Mouse (Mus musculus) cerebellum, adult 2 months (tissue): ENCODE measurements around the gene Ezh1. TPM values are rescaled to one million over a fixed set of nuclear protein-coding genes. Genes with fewer than 3 reads are reported as not detected.

Experiments used
- DNase-seq, 2 experiments: peaks; one replicate each; pipeline ENCODE4 v3.0.0; 2021
- H3K27ac ChIP-seq: fragments of 200-500 bp; 2 replicates; pipeline ENCODE4 v1.5.1; 2012; ENCODE audit warnings: low read length, control low read depth, inconsistent platforms; ENCODE audit not compliant: insufficient read depth
- H3K27me3 ChIP-seq: fragments of 200-500 bp; 2 replicates; pipeline ENCODE4 v1.6.1; 2012; ENCODE audit warnings: inconsistent platforms, mild to moderate bottlenecking, low read length, moderate library complexity; ENCODE audit not compliant: control insufficient read depth, insufficient read depth
- H3K4me1 ChIP-seq: fragments of 200-500 bp; 2 replicates; pipeline ENCODE4 v1.6.1; 2011; ENCODE audit warnings: low read length; ENCODE audit not compliant: control insufficient read depth, insufficient read depth
- H3K4me3 ChIP-seq: fragments of 200-500 bp; replicated peaks from 2 replicates; pipeline ENCODE3; 2011; ENCODE audit warnings: mild to moderate bottlenecking, low read depth, low read length, control low read depth; ENCODE audit not compliant: insufficient read depth
- CTCF ChIP-seq: fragments of 200-500 bp; IDR thresholded peaks from 2 replicates; pipeline ENCODE4 v1.5.1; 2011; ENCODE audit warnings: low read depth, mild to moderate bottlenecking, control low read depth, low read length, moderate library complexity, borderline replicate concordance; ENCODE audit not compliant: insufficient read depth
- POLR2A ChIP-seq: fragments of 200-500 bp; IDR thresholded peaks from 2 replicates; pipeline ENCODE4 v1.6.1; 2011; ENCODE audit warnings: low read length, control low read depth, borderline replicate concordance; ENCODE audit not compliant: insufficient read depth
- WGBS: fragments of 180-500 bp; shearing (Covaris S2); methylation state at CpG from one replicate; pipeline ENCODE4 v1.1.7; 2018; 5-methylcytosine and 5-hydroxymethylcytosine counted together
- polyA plus RNA-seq: library from polyadenylated mRNA; depleted of rRNA; stranded (reverse); fragments of >200 nt; gene quantifications from 2 replicates; pipeline ENCODE4 v1.2.3, GENCODE M21; 2012

Gene Ezh1
- polyA plus RNA-seq, 1 experiment, result 64.4 TPM

DNA sequence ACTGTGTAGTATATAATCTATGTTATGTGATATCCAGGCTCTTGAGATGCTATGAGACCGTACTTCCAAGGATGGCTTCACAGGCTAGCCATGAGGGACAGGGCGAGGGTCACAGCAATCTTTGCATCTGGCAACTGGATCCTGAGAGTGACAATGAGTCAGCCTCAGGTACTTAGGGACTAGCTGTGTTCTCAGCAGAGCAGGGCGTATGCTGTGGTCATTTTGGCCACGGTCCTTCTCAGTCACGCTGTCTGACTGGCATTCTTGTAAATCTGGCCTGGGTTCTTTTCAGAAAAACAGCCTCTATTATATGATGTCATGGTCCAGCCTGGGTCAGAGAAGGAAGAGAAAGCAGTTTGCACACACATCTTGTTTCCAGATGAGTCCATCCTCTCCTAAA, 10.5 kb upstream of the Ezh1 start:
- Histone ChIP-seq H3K27ac (no peak overlapping the region), H3K4me3 (no peak overlapping the region), H3K4me1 (no peaks in the 10 kb centered on the region), H3K27me3 (no peaks in the 10 kb centered on the region)
- TF ChIP-seq CTCF (no peak), POLR2A (no peak)
- WGBS, result 89% methylated on average over 5 of the region's 5 CpGs
- no peak for DNase-seq

DNA sequence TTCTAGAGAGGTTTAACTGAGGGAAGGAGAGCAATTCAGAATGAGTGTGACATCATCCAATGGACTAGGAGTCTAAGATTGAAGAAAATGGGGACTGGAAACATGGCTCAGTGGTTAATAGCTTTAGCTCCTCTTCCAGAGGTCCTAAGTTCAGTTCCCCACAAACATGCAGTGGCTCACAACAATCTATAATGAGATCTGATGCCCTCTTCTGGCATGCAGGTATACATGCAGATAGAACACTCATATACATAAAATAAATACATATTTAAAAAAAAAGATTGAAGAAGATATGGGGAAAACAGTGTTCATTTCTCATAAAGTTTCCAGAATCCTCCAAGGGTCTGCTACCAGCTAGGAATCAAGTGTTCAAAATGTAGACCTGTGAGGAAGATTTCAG, 9.2 kb upstream of the Ezh1 start:
- Histone ChIP-seq H3K27me3 (no peaks in the 10 kb centered on the region), H3K4me3 (no peak overlapping the region), H3K4me1 (0 out of 2 replicates have a peak, but pooled peaks cover 2% of the 10 kb centered on the region), H3K27ac (no peak overlapping the region)
- DNase-seq, result no peak
- TF ChIP-seq CTCF (no peak), POLR2A (no peak)

DNA sequence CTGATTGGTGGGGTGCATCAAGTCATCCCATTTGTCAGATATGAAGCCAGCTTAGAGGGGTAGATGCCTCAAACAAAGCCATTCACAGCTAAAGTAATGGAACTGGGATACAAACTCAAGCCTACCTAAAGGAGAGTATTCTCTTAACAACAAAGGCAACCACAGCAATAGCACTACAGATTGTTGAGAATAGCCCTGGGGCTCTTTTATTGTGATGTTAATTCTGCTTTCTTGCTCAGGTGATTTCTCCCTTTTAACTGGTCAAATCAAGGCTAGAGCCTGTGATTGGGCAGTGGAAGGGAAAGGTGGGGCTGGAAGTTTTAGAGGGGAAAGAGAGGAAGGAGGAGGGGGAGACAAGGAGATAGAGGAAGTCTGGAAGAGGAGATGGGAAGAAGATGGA, 7.9 kb upstream of the Ezh1 start:
- H3K27me3 ChIP-seq, result no peaks in the 10 kb centered on the region
- TF ChIP-seq CTCF (no peak), POLR2A (no peak)
- DNase-seq, result no peak
- no peak overlapping the region for H3K27ac ChIP-seq
- 0 out of 2 replicates have a peak, but pooled peaks cover 2% of the 10 kb centered on the region for H3K4me1 ChIP-seq
- H3K4me3 ChIP-seq, result no peak overlapping the region

DNA sequence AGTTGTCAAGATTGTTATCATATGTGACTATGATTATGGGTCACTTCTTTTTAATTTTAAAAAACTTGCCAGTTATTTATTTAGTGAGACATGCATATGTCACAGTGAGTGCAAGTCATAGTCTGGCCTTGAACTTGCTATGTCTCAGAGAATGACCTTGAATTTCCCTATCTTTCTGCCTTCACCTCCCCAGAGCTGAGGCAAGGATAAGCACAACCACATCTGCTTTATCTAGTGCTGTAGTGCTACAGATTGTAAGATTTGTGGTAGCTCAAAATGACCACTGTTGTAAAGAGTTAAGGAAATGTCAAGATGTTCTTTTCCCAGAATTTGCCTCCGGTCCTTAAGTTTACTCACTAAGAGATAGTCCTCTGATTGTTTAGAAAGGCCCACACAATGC, 7.0 kb upstream of the Ezh1 start:
- Histone ChIP-seq H3K4me3 (no peak overlapping the region), H3K27ac (no peak overlapping the region), H3K27me3 (no peaks in the 10 kb centered on the region), H3K4me1 (0 out of 2 replicates have a peak, but pooled peaks cover 2% of the 10 kb centered on the region)
- DNase-seq, result no peak
- no peak for TF ChIP-seq POLR2A
- TF ChIP-seq CTCF, result no peak
- 86% methylated on average over 1 of the region's 1 CpGs for WGBS

DNA sequence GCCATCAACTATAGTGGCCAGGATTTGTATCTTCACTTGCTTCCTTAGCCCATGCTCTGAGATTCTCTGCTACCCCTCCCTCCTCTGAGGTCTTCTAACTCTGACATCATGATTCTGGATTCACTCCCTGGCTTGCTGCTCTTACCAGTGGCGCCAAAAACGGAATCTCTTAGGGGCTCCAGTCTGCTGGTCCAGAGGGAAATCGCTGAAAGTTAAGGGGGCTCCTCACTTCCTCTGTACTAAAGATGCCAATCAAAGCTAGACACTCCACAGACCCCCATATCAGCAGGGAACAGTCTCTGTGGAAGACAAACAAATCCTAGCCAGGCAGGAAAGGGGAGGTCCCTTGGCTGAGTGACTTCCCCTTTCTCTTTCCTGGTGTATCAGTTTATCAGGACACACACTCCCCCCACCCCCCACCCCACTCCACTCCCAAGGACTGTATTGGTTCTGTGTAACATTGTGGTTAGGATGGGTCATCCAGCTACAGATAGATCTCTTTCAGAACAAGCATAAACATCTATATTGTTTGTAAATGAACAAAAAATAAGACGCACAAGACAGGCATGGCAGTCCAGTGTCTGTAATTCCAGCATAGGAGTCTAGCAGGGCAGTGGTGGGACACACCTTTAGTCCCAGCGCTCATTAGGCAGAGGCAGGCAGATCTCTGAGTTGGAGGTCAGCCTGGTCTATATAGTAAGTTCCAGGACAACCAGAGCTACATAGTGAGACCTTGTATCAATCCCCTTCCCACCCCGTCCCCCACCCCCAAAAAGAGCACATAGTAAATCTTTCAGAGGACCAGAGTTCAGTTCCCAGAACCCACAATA, 6.0 kb upstream of the Ezh1 start:
- WGBS, result 51% methylated on average over 6 of the region's 6 CpGs
- DNase-seq, result no peak
- Histone ChIP-seq H3K27me3 (no peaks in the 10 kb centered on the region), H3K4me1 (0 out of 2 replicates have a peak, but pooled peaks cover 2% of the 10 kb centered on the region), H3K4me3 (no peak overlapping the region), H3K27ac (peak overlapping the region; percentile 80; the same call in 1 of the 2 replicates)
- TF ChIP-seq CTCF (no peak), POLR2A (no peak)

DNA sequence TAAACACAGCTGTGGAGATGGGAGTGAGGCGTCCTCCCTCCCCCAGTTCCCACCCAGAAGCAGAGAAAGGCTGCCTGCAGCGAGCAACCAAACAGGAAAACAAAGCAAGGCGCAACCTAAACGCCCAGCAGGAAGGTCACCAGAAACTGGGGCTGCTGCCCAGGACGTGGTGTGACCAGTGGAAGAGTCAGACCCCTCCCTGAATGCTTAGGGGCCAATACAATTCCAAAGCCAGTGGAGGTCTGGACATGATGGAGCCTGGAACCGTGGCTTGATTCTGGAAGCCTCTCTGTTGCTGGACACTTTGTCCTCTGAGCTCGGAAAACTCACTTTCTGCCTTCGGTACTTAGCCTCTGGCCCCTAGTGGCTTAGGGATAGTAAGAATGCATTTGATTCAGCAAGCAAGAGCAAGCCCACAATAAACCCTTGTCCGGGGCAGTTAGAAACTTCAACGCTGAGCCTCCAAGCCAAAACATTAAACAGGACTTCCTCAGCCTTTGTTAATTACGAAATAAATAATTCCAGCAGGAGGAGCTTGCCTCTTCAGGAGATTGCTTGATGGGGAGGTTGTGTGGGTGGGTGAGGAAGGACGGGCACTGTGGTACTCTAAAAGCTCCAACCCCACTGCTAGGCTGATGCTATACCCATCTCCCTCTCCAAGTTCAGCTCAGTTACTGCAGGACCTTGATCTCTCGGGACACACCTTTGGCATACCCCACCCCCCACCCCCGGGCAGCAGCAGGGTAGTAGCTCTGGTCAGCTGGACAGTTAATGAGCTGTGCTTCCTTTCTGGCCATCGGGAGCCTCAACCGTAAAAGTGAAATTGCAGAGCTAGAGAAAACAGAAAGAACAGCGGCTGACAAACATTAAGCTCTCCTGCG, 5.0 kb upstream of the Ezh1 start:
- peak in 1 of 2 experiments; percentile 29 for DNase-seq
- WGBS, result 13% methylated on average over 18 of the region's 18 CpGs
- H3K4me1 ChIP-seq, result 0 out of 2 replicates have a peak, but pooled peaks cover 2% of the 10 kb centered on the region
- H3K4me3 ChIP-seq, result no peak overlapping the region
- no peaks in the 10 kb centered on the region for H3K27me3 ChIP-seq
- peak overlapping the region; percentile 80; the same call in 1 of the 2 replicates for H3K27ac ChIP-seq
- no peak for TF ChIP-seq CTCF
- no peak for TF ChIP-seq POLR2A

DNA sequence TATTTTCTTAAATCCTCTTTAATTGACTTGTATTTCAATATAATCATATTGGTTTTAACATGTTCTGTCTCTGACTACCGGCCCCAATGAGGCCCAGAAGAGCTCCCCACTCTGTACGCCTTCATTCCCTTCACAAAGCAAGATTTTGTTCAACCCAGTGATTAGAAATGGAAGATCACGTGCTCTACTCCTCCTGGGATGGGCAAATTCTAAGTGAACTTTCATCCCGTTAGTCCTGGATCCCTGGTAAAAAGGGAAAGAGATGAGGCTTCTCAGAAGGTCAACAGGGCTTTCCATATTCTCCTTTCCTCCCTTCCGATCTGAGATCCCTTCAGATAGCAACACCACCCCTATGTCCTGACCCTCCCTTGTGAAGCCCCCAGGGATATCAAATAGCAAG, 4.3 kb upstream of the Ezh1 start:
- H3K4me1 ChIP-seq, result 0 out of 2 replicates have a peak, but pooled peaks cover 2% of the 10 kb centered on the region
- H3K27me3 ChIP-seq, result no peaks in the 10 kb centered on the region
- no peak overlapping the region for H3K4me3 ChIP-seq
- 30% methylated on average over 5 of the region's 5 CpGs for WGBS
- TF ChIP-seq CTCF, result no peak
- no peak for TF ChIP-seq POLR2A
- DNase-seq, result no peak
- peak overlapping the region; percentile 80; the same call in 1 of the 2 replicates for H3K27ac ChIP-seq

DNA sequence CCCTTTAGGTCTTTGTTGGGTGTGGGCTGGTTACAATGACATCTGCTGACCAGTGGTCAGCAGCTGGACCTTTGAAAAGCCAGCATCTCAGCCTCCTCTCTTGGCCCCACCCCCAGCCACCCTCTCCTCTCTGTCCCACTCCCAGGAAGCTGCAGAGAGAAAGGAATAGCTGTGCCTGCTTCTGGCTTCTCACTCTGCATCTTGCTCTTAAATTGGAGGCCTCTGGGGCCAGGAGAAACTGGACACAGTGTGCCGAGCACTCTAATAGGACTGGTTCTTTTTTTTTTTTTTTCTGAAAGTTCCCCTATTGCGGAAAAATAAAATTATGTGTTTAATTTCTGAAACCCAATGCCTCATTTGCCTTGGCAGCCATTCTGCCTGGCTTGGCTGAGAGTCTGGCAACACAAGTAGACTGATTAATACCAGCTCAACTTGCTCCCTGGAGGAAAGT, 3.8 kb upstream of the Ezh1 start:
- peak overlapping the region; percentile 65; the same call in 1 of the 2 replicates for H3K27ac ChIP-seq
- DNase-seq, result peak in 1 of 2 experiments; percentile 20
- no peak overlapping the region for H3K4me3 ChIP-seq
- 0 out of 2 replicates have a peak, but pooled peaks cover 2% of the 10 kb centered on the region for H3K4me1 ChIP-seq
- H3K27me3 ChIP-seq, result no peaks in the 10 kb centered on the region
- WGBS, result 13% methylated on average over 2 of the region's 2 CpGs
- TF ChIP-seq POLR2A, result no peak
- no peak for TF ChIP-seq CTCF
